Mouse (Mus musculus) fat pad, adult 2 months (tissue): ENCODE data around the gene Rab4b.

Source experiments
- DNase-seq: peaks from one replicate; pipeline ENCODE4 v3.0.0-alpha.2; 2011; ENCODE audit warnings: low read depth, low spot score; ENCODE audit errors: extremely low read depth

The Rab4b gene

GRCm38 (mm10) chr7:27178324-27179216 is at the start of gene Rab4b:
Rab4b (minus strand) TSS chr7:27178896.
- DNase-seq: peak; percentile 91

- DNase-seq: peak; percentile 54
Observed at GRCm38 (mm10) chr7:27228281-27228821, 49.7 kb upstream of the Rab4b start, which contains the start of gene Itpkc. Itpkc (minus strand) TSS chr7:27228661.

GRCm38 (mm10) chr7:27227676-27228075 is 49.0 kb upstream of the Rab4b start:
- no peak for DNase-seq

- DNase-seq: no peak
Observed at GRCm38 (mm10) chr7:27227276-27227675, 48.6 kb upstream of the Rab4b start.

GRCm38 (mm10) chr7:27224877-27225575 is 46.3 kb upstream of the Rab4b start:
- peak; percentile 84 for DNase-seq

GRCm38 (mm10) chr7:27222538-27222937 is 43.8 kb upstream of the Rab4b start:
- DNase-seq: no peak

- DNase-seq: peak; percentile 74
Observed at GRCm38 (mm10) chr7:27221939-27222338, 43.2 kb upstream of the Rab4b start.

- no peak for DNase-seq
Observed at GRCm38 (mm10) chr7:27219937-27220336, 41.2 kb upstream of the Rab4b start.

GRCm38 (mm10) chr7:27218586-27218985 is 39.9 kb upstream of the Rab4b start:
- no peak for DNase-seq

GRCm38 (mm10) chr7:27212626-27213025 is 33.9 kb upstream of the Rab4b start:
- DNase-seq: no peak

- DNase-seq: no peak
Observed at GRCm38 (mm10) chr7:27203730-27204449, 25.2 kb upstream of the Rab4b start.

- DNase-seq: no peak
Observed at GRCm38 (mm10) chr7:27198779-27199178, 20.1 kb upstream of the Rab4b start.

GRCm38 (mm10) chr7:27198355-27198754 is 19.7 kb upstream of the Rab4b start:
- DNase-seq: no peak

- DNase-seq: no peak
Observed at GRCm38 (mm10) chr7:27197634-27198033, 18.9 kb upstream of the Rab4b start.

- no peak for DNase-seq
Observed at GRCm38 (mm10) chr7:27197136-27197535, 18.4 kb upstream of the Rab4b start.

- DNase-seq: peak; percentile 99
Observed at GRCm38 (mm10) chr7:27195681-27196611, 17.2 kb upstream of the Rab4b start, which contains the start of the genes BC024978 and Snrpa. BC024978 (plus strand) TSS chr7:27195781. Snrpa (minus strand) TSS chr7:27196271.

- DNase-seq: no peak
Observed at GRCm38 (mm10) chr7:27193731-27194130, 15.0 kb upstream of the Rab4b start.

GRCm38 (mm10) chr7:27192434-27192833 is 13.7 kb upstream of the Rab4b start:
- DNase-seq: no peak

GRCm38 (mm10) chr7:27189271-27189931 is 10.7 kb upstream of the Rab4b start:
- DNase-seq: no peak
